Mouse (Mus musculus) E14TG2a.4 (cell line): ENCODE measurements around the gene Zbtb7a.

Experiments
- CTCF ChIP-seq: conservative IDR thresholded peaks from 2 replicates; pipeline ENCODE4 v1.5.1; 2014; ENCODE audit warnings: low read length
- NANOG ChIP-seq: IDR thresholded peaks from 2 replicates; pipeline ENCODE4 v1.6.1; 2014; ENCODE audit warnings: borderline replicate concordance, low read length, mixed read lengths
- POU5F1 ChIP-seq: IDR thresholded peaks from 2 replicates; pipeline ENCODE4 v1.6.1; 2014; ENCODE audit warnings: low read length, borderline replicate concordance

- TF ChIP-seq CTCF (no peak), POU5F1 (no peak), NANOG (no peak)
Observed at GRCm38 (mm10) chr10:81187161-81187560, 52.1 kb downstream of the Zbtb7a start.
